Mouse (Mus musculus) brain, embryonic 14.5 days (tissue): Measurements from ENCODE around the gene Rad18. TPM values are rescaled to one million over a fixed set of nuclear protein-coding genes. Genes with fewer than 3 reads are reported as not detected.
"Not testable (repeated sequence)": the region's sequence is repeated elsewhere in the genome, so short reads cannot be mapped to it uniquely, and the experiment has no call there.

Experiments
- DNase-seq: peaks from one replicate; pipeline ENCODE4 v3.0.0-alpha.2; 2011; ENCODE audit warnings: low read depth
- CTCF ChIP-seq: fragments of 200-500 bp; IDR thresholded peaks from 2 replicates; pipeline ENCODE4 v1.5.1; 2012; ENCODE audit warnings: inconsistent platforms, mild to moderate bottlenecking, moderate library complexity, borderline replicate concordance; ENCODE audit not compliant: insufficient read depth, insufficient read length; ENCODE audit errors: extremely low read depth
- POLR2A ChIP-seq: fragments of 200-500 bp; IDR thresholded peaks from 2 replicates; pipeline ENCODE4 v1.6.1; 2012; ENCODE audit warnings: mild to moderate bottlenecking, inconsistent platforms, borderline replicate concordance; ENCODE audit not compliant: poor library complexity, insufficient read depth, insufficient read length, severe bottlenecking; ENCODE audit errors: extremely low read depth
- polyA plus RNA-seq: library from polyadenylated mRNA; depleted of rRNA; stranded (reverse); fragments of >200 nt; gene quantifications from 2 replicates; pipeline ENCODE4 v1.2.3, GENCODE M21; 2012

The Rad18 gene
- polyA plus RNA-seq, 1 experiment = 5.6 TPM

- no peak for DNase-seq
These were observed 24.1 kb upstream of the Rad18 start for GRCm38 (mm10) chr6:112720409-112721080.

GRCm38 (mm10) chr6:112719983-112720382 is 23.5 kb upstream of the Rad18 start:
- TF ChIP-seq POLR2A (no peak), CTCF (no peak)
- DNase-seq = peak; percentile 30

More at GRCm38 (mm10) chr6:112720409-112721080, 24.1 kb upstream of the Rad18 start:
- no peak for TF ChIP-seq CTCF
- no peak for TF ChIP-seq POLR2A

GRCm38 (mm10) chr6:112717168-112717567 is 20.7 kb upstream of the Rad18 start:
- TF ChIP-seq POLR2A (no peak), CTCF (peak; percentile 54; the same call in 1 of the 2 replicates)
- peak; percentile 68 for DNase-seq

- TF ChIP-seq CTCF (no peak), POLR2A (no peak)
- DNase-seq = no peak
These were observed 17.5 kb upstream of the Rad18 start for GRCm38 (mm10) chr6:112713951-112714350.

GRCm38 (mm10) chr6:112702296-112702695 is 5.8 kb upstream of the Rad18 start:
- DNase-seq = not testable (repeated sequence)

GRCm38 (mm10) chr6:112700392-112700791 is 3.9 kb upstream of the Rad18 start:
- TF ChIP-seq CTCF (peak; percentile 80), POLR2A (no peak)
- DNase-seq = peak; percentile 71

- DNase-seq = no peak
- TF ChIP-seq POLR2A (no peak), CTCF (no peak)
These were observed 2.6 kb upstream of the Rad18 start for GRCm38 (mm10) chr6:112699115-112699514.

- no peak for DNase-seq
- TF ChIP-seq CTCF = no peak
- no peak for TF ChIP-seq POLR2A
These were observed 2.0 kb downstream of the Rad18 start for GRCm38 (mm10) chr6:112694492-112694891.

- TF ChIP-seq POLR2A (no peak), CTCF (no peak)
These were observed 5.0 kb downstream of the Rad18 start for GRCm38 (mm10) chr6:112691523-112691922.

GRCm38 (mm10) chr6:112688033-112688432 is 8.5 kb downstream of the Rad18 start:
- TF ChIP-seq CTCF (no peak), POLR2A (no peak)
- no peak for DNase-seq

More at GRCm38 (mm10) chr6:112691523-112691922, 5.0 kb downstream of the Rad18 start:
- no peak for DNase-seq

GRCm38 (mm10) chr6:112686485-112686884 is 10.0 kb downstream of the Rad18 start:
- TF ChIP-seq POLR2A = no peak
- no peak for TF ChIP-seq CTCF
- no peak for DNase-seq

- DNase-seq = no peak
- TF ChIP-seq CTCF = no peak
- no peak for TF ChIP-seq POLR2A
These were observed 12.4 kb downstream of the Rad18 start for GRCm38 (mm10) chr6:112684065-112684464.

- no peak for DNase-seq
- TF ChIP-seq POLR2A (no peak), CTCF (no peak)
These were observed 64.4 kb downstream of the Rad18 start for GRCm38 (mm10) chr6:112632071-112632470.

GRCm38 (mm10) chr6:112630291-112630690 is 66.2 kb downstream of the Rad18 start:
- no peak for DNase-seq
- no peak for TF ChIP-seq POLR2A
- no peak for TF ChIP-seq CTCF
